Mouse (Mus musculus) limb, embryonic 14.5 days (tissue): Measurements from ENCODE around the gene P3h1. TPM values are rescaled to one million over a fixed set of nuclear protein-coding genes. Genes with fewer than 3 reads are reported as not detected.

Experiments used
- ATAC-seq: fragments of 200-750 bp; cut with Nextera tagmentation; 2 replicates; pipeline ENCODE4 v1.8.0; 2017; ENCODE audit warnings: low read depth, moderate number of reproducible peaks, moderate TSS enrichment; ENCODE audit not compliant: low FRiP score
- DNase-seq: peaks from one replicate; pipeline ENCODE4 v3.0.0-alpha.2; 2015; ENCODE audit warnings: low spot score
- H3K27ac ChIP-seq: fragments of 300-500 bp; sonication (generic); replicated peaks from 2 replicates; pipeline ENCODE4 v1.5.1; 2014; ENCODE audit warnings: low read depth, mild to moderate bottlenecking, low read length, moderate library complexity, mixed read lengths
- H3K27me3 ChIP-seq: fragments of 300-500 bp; sonication (generic); 2 replicates; pipeline ENCODE4 v1.6.1; 2014; ENCODE audit warnings: low read length, mixed read lengths; ENCODE audit not compliant: control insufficient read depth, insufficient read depth
- H3K36me3 ChIP-seq: fragments of 300-500 bp; sonication (generic); 2 replicates; pipeline ENCODE4 v1.6.1; 2014; ENCODE audit warnings: mild to moderate bottlenecking, low read length, moderate library complexity, mixed read lengths; ENCODE audit not compliant: control insufficient read depth, insufficient read depth
- H3K4me1 ChIP-seq: fragments of 300-500 bp; sonication (generic); 2 replicates; pipeline ENCODE4 v1.6.1; 2014; ENCODE audit warnings: antibody characterized with exemption, low read length, mixed read lengths; ENCODE audit not compliant: control insufficient read depth, insufficient read depth
- H3K4me2 ChIP-seq: fragments of 300-500 bp; sonication (generic); replicated peaks from 2 replicates; pipeline ENCODE4 v1.6.1; 2014; ENCODE audit warnings: low read depth, mild to moderate bottlenecking, low read length, moderate library complexity; ENCODE audit not compliant: severe bottlenecking
- H3K4me3 ChIP-seq: fragments of 300-500 bp; sonication (generic); replicated peaks from 2 replicates; pipeline ENCODE4 v1.5.1; 2014; ENCODE audit warnings: low read length
- H3K9ac ChIP-seq: fragments of 300-500 bp; sonication (generic); 2 replicates; pipeline ENCODE4 v1.6.1; 2014; ENCODE audit warnings: mild to moderate bottlenecking, low read depth, low read length, moderate library complexity; ENCODE audit not compliant: severe bottlenecking
- H3K9me3 ChIP-seq: fragments of 300-500 bp; sonication (generic); 2 replicates; pipeline ENCODE4 v1.6.1; 2016; ENCODE audit warnings: low read length; ENCODE audit not compliant: control insufficient read depth
- POLR2A ChIP-seq: fragments of 200-500 bp; IDR thresholded peaks from 2 replicates; pipeline ENCODE4 v1.8.0; 2012; ENCODE audit warnings: inconsistent platforms, mild to moderate bottlenecking, moderate library complexity, borderline replicate concordance; ENCODE audit not compliant: insufficient read depth, insufficient read length; ENCODE audit errors: extremely low read depth
- WGBS: fragments of 180-500 bp; shearing (Covaris S2); extraction: QIAGEN DNeasy Blood & Tissue Kit; methylation state at CpG from one replicate; pipeline ENCODE4 v1.1.7; 2014; 5-methylcytosine and 5-hydroxymethylcytosine counted together
- polyA plus RNA-seq, 2 experiments: library from polyadenylated mRNA; depleted of rRNA in 1 of 2; stranded (reverse) in 1 of 2; unstranded in 1 of 2; fragments of >200 nt; fragmentation: Nextera tagmentation in 1 of 2; extraction: Ambion mirVana in 1 of 2; gene quantifications; 2 replicates each; pipeline versions ENCODE4 v1.2.1 to v1.2.3; 2012 to 2014

The P3h1 gene
- polyA plus RNA-seq, 2 experiments = 98.0 to 162 TPM

DNA sequence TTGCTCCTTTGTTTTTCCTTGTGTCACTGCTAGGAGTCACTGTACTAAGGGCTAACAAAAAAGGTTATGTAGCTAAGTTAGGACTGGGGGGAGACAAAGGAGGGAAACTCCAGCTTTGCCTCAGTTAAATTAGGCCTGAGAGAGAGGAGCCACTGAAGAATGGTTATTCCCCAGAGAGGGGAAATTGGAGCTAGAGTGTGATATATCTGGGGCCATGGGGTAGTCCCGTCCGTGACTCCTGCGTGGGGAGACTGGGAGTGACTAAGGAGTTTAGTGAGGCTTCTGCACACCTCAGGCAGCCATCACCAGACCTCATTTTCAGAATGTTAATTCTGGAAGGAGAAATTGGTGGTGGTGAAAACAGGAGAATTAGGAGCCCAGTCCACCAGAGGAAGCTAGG is 1.6 kb downstream of the P3h1 start:
- Histone ChIP-seq H3K9ac (peak overlapping the region; percentile 86), H3K36me3 (peaks cover 29% of the 10 kb centered on the region), H3K27ac (peak overlapping the region; percentile 68; the same call in 1 of the 2 replicates), H3K4me1 (peaks cover 8% of the 10 kb centered on the region), H3K4me2 (peak overlapping the region; percentile 53), H3K27me3 (no peaks in the 10 kb centered on the region), H3K9me3 (no peaks in the 10 kb centered on the region), H3K4me3 (peak overlapping the region; percentile 96)
- no peak for TF ChIP-seq POLR2A
- no peak for DNase-seq
- ATAC-seq = no peak
- 72% methylated on average over 3 of the region's 3 CpGs for WGBS

DNA sequence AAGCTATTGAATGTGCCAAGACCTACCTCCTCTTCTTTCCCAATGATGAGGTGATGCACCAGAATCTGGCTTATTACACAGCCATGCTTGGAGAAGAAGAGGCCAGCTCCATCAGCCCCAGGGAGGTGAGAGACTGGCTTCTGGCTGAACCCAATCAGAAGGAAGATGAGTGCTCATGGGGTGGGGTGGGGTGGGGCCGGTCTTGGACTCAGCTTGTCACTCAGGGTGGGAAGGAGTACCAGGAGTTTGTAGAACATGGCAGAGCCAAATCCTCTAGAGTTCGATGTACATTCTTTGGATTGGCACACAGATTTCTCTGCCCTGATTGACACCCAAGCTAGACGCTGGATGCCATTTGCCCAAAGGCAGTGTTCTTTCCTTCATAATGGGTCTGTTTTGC is 5.9 kb downstream of the P3h1 start:
- Histone ChIP-seq H3K4me1 (0 out of 2 replicates have a peak, but pooled peaks cover 2% of the 10 kb centered on the region), H3K27ac (no peak overlapping the region), H3K9ac (no peak overlapping the region), H3K4me2 (no peak overlapping the region), H3K9me3 (no peaks in the 10 kb centered on the region), H3K36me3 (peaks cover 66% of the 10 kb centered on the region), H3K27me3 (no peaks in the 10 kb centered on the region), H3K4me3 (no peak overlapping the region)
- ATAC-seq = no peak
- 67% methylated on average over 3 of the region's 3 CpGs for WGBS
- TF ChIP-seq POLR2A = no peak
- DNase-seq = no peak

GRCm38 (mm10) chr4:119239181-119239682 is 6.5 kb downstream of the P3h1 start:
- 0 out of 2 replicates have a peak, but pooled peaks cover 2% of the 10 kb centered on the region for H3K4me1 ChIP-seq
- ATAC-seq = peak; percentile 79
- no peaks in the 10 kb centered on the region for H3K9me3 ChIP-seq
- DNase-seq = peak; percentile 84
- H3K4me3 ChIP-seq = no peak overlapping the region
- H3K9ac ChIP-seq = no peak overlapping the region
- H3K4me2 ChIP-seq = no peak overlapping the region
- 38% methylated on average over 12 of the region's 12 CpGs for WGBS
- TF ChIP-seq POLR2A = no peak
- H3K36me3 ChIP-seq = peaks cover 70% of the 10 kb centered on the region
- H3K27ac ChIP-seq = peak overlapping the region; percentile 65
- H3K27me3 ChIP-seq = no peaks in the 10 kb centered on the region

- Histone ChIP-seq H3K4me3 (no peak overlapping the region), H3K27me3 (no peaks in the 10 kb centered on the region), H3K9me3 (no peaks in the 10 kb centered on the region), H3K4me1 (no peaks in the 10 kb centered on the region), H3K9ac (no peak overlapping the region), H3K4me2 (no peak overlapping the region), H3K36me3 (peaks cover 86% of the 10 kb centered on the region), H3K27ac (no peak overlapping the region)
- ATAC-seq (no peak), DNase-seq (no peak)
- WGBS = 88% methylated on average over 14 of the region's 14 CpGs
- TF ChIP-seq POLR2A = no peak
Observed at GRCm38 (mm10) chr4:119241664-119242063, 8.9 kb downstream of the P3h1 start.

DNA sequence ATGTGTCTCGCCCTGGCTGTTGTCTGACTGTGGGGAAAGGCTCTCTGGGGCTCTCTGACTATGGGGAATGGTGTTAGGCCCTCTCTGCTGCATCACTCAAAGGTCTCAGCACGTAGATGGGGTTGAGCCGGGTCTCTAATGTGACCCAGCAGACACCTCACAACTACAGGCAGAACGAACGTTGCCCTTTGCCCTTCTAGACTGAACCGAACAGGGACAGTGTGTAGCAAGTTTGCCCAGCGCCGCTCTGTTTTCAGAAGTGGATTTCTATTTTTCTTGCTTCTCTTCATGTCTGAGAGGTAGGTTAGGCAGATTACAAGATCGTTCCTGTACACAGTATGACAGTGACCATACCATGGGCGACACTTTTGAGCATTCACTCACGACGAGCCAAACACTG is 9.9 kb downstream of the P3h1 start:
- H3K9me3 ChIP-seq = no peaks in the 10 kb centered on the region
- ATAC-seq = no peak
- no peak overlapping the region for H3K27ac ChIP-seq
- no peaks in the 10 kb centered on the region for H3K4me1 ChIP-seq
- DNase-seq = no peak
- H3K27me3 ChIP-seq = no peaks in the 10 kb centered on the region
- H3K36me3 ChIP-seq = peaks cover 84% of the 10 kb centered on the region
- no peak overlapping the region for H3K4me2 ChIP-seq
- no peak for TF ChIP-seq POLR2A
- WGBS = 93% methylated on average over 12 of the region's 12 CpGs
- no peak overlapping the region for H3K4me3 ChIP-seq
- no peak overlapping the region for H3K9ac ChIP-seq
